Mouse (Mus musculus) lung, embryonic 15.5 days (tissue): ENCODE data around the gene Gm14401. TPM values are rescaled to one million over a fixed set of nuclear protein-coding genes. Genes with fewer than 3 reads are reported as not detected.
"Not testable (repeated sequence)": the region's sequence is repeated elsewhere in the genome, so short reads cannot be mapped to it uniquely, and the experiment has no call there.

ENCODE experiments used
- ATAC-seq: fragments of 200-750 bp; cut with Nextera tagmentation; 2 replicates; pipeline ENCODE4 v1.8.0; 2017; ENCODE audit warnings: moderate number of reproducible peaks, borderline replicate concordance; ENCODE audit not compliant: low FRiP score, low TSS enrichment; ENCODE audit errors: extremely low read depth
- H3K27ac ChIP-seq: fragments of 300-500 bp; sonication (generic); 2 replicates; pipeline ENCODE4 v1.5.1; 2015; ENCODE audit warnings: moderate library complexity, mild to moderate bottlenecking, inconsistent platforms
- H3K27me3 ChIP-seq: fragments of 300-500 bp; sonication (generic); 2 replicates; pipeline ENCODE4 v1.6.1; 2015; ENCODE audit warnings: inconsistent platforms
- H3K36me3 ChIP-seq: fragments of 300-500 bp; sonication (generic); 2 replicates; pipeline ENCODE4 v1.6.1; 2015; ENCODE audit warnings: inconsistent platforms
- H3K4me1 ChIP-seq: fragments of 300-500 bp; sonication (generic); 2 replicates; pipeline ENCODE4 v1.6.1; 2015; ENCODE audit warnings: inconsistent platforms
- H3K4me2 ChIP-seq: fragments of 300-500 bp; sonication (generic); 2 replicates; pipeline ENCODE4 v1.6.1; 2015; ENCODE audit warnings: inconsistent platforms, mild to moderate bottlenecking, moderate library complexity
- H3K4me3 ChIP-seq: fragments of 300-500 bp; sonication (generic); 2 replicates; pipeline ENCODE4 v1.5.1; 2015; ENCODE audit warnings: mild to moderate bottlenecking, inconsistent platforms
- H3K9ac ChIP-seq: fragments of 300-500 bp; sonication (generic); 2 replicates; pipeline ENCODE4 v1.6.1; 2015; ENCODE audit warnings: inconsistent platforms
- H3K9me3 ChIP-seq: fragments of 300-500 bp; sonication (generic); 2 replicates; pipeline ENCODE4 v1.6.1; 2016; ENCODE audit warnings: inconsistent platforms
- WGBS: fragments of 180-500 bp; shearing (Covaris S2); methylation state at CpG from one replicate; pipeline ENCODE4 v1.1.7; 2015; 5-methylcytosine and 5-hydroxymethylcytosine counted together
- polyA plus RNA-seq: library from polyadenylated mRNA; unstranded; fragments of >200 nt; fragmentation: Nextera tagmentation; extraction: Ambion mirVana; gene quantifications from 2 replicates; pipeline ENCODE4 v1.2.1, GENCODE M21; 2015

Gene Gm14401
- polyA plus RNA-seq: 0.18 TPM in 1 of 2 replicates, not detected in the other

DNA sequence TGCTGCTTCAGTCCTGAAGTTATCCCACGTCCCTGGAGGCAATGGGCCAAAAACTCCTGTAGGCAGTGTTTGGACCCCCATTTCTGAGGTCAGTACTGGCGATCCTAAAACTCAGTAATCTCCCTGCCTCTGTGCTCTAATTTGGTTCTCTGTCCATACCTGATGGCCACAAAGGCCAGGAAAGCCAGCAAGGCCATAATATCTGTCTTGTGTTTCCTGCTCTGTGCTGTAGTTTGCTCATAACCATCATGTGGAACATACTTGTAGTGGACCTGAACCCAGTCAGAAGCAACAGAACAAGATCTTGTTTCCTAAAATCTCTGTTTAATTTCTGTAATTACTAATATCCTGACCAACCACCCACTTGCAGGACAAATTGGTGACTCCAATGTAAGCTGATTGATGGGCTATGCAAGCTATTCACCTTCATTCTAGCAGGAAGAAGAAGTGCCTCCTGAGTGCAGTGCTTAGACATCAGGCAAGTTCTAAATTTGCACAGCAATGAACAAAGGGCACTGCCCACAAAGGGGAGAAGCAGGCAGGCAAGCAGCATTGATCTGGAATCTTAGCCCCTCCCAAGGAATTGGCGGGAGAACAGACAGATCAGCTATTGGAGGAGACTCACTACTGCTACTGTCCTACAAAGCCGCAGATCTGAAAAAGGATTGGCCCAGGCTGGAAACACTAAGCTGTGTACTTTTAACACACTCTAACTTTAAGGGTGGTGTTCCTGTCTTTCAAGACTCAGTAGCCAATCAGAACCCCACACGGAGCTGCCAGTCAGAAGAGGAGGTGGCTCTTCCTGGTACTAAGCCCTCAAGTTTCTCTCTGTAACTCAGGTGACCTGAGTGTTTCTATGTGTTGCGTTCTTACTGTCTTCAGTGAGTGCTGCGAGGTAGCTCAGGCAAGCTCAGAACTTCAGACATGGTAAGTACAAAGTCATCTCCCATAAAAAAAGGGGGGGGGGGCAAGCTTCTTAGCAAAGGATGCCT, at the start of gene Gm14401:
Gene Gm14401, plus strand, starts transcription at position 889 of the 992 bp plus-strand sequence.
- H3K9ac ChIP-seq, H3K9me3 ChIP-seq, H3K36me3 ChIP-seq, H3K4me3 ChIP-seq, H3K27me3 ChIP-seq, H3K4me1 ChIP-seq, H3K27ac ChIP-seq, ATAC-seq, H3K4me2 ChIP-seq: not testable (repeated sequence)
- WGBS: 62% methylated on average over 7 of the region's 7 CpGs

DNA sequence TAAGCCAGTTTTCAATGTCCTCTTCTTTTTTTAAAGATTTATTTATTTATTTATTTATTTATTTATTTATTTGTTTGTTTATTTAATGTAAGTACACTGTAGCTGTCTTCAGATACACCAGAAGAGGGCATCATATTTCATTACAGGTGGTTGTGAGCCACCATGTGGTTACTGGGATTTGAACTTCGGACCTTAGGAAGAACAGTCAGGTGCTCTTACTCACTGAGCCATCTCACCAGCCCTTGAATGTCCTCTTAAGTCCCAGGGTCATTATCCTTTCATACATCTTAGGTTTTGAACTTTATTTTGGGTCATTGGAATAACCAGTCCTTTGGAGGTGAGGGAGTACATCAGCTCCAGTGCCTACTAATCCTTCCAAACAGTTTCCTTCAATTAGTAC, 1.3 kb upstream of the Gm14401 start:
- H3K9ac ChIP-seq, H3K4me1 ChIP-seq, H3K27ac ChIP-seq, H3K27me3 ChIP-seq, H3K9me3 ChIP-seq, H3K4me3 ChIP-seq, H3K4me2 ChIP-seq, H3K36me3 ChIP-seq, ATAC-seq: not testable (repeated sequence)
- WGBS: 77% methylated on average over 1 of the region's 1 CpGs

DNA sequence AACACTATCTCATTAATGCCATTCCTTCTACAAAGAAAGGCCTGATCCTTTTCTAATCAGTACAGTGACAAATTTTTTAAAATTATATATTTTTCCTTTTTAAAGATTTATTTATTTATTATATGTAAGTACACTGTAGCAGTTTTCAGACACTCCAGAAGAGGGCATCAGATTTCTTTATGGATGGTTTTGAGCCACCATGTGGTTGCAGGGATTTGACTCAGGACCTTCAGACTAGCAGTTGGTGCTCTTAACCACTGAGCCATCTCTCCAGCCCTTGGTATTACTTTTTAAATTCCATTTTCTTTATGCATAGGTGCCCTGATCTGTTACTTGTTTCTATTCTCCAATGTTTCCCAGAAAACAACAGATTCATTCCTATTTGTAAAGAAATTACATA, 895 bp downstream of the Gm14401 start:
- H3K4me3 ChIP-seq, H3K4me1 ChIP-seq, H3K36me3 ChIP-seq, ATAC-seq, H3K9me3 ChIP-seq, H3K4me2 ChIP-seq, H3K27me3 ChIP-seq, H3K9ac ChIP-seq, H3K27ac ChIP-seq: not testable (repeated sequence)

DNA sequence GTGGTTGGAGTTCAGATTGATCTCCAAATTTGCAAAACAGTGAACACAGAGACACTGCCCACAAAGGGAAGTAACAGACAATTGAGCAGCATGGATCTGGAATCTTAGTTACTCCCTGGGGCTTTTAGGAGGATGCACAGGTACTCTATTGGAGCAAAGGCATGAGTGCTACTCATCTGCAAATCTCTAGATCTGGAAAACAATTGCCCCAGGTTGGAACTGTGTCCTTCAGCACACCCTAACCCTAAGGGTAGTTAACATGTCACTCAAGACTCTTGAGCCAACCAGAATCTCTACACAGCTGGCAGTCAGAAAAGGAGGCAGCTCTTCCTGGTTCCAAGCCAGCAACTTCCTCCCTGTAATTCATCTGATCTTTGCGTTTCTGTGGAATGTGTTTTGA, 5.7 kb downstream of the Gm14401 start:
- not testable (repeated sequence) for H3K27me3 ChIP-seq, H3K9me3 ChIP-seq, H3K4me3 ChIP-seq, H3K4me2 ChIP-seq, H3K36me3 ChIP-seq, H3K4me1 ChIP-seq, ATAC-seq, H3K9ac ChIP-seq, H3K27ac ChIP-seq
- 63% methylated on average over 1 of the region's 1 CpGs for WGBS

DNA sequence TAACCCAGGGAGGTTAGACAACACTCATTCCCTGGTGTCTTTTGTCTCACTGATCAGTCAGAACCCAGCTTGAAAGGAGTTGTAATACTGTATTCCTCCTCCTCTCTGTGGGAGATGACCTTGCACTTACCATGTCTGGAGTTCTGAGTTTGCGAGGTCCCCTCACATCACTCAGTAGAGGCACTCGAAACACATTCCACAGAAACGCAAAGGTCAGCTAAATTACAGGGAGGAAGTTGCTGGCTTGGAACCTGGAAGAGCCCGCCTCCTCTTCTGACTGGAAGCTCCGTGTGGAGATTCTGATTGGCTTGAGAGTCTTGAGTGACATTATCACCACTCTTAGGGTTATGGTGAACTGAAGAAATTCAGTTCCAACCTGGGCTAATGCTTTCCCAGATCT, 35.0 kb downstream of the Gm14401 start:
- H3K9ac ChIP-seq, H3K4me3 ChIP-seq, H3K4me1 ChIP-seq, ATAC-seq, H3K27me3 ChIP-seq, H3K9me3 ChIP-seq, H3K4me2 ChIP-seq, H3K27ac ChIP-seq, H3K36me3 ChIP-seq: not testable (repeated sequence)
- WGBS: 77% methylated on average over 5 of the region's 5 CpGs

DNA sequence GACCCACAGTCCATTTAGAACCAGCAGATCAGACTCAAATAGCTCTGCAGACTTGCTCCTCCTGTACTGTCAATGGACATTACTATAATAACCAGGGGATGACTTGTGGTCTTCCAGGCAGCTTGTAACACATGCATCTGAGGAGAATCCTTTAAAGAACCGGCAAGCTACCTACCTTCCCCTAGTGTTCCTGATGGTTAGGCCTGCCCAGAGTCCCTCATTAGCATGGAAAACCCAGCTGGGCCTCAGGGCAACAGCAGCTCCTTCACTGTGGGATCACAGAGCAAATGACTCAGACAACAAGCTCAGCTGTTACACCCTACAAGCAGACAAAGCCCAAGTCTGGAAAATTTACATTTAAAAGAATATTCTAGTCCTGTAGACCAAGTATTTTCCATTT, 55.0 kb downstream of the Gm14401 start:
- WGBS: 48% methylated on average over 1 of the region's 1 CpGs
- not testable (repeated sequence) for H3K9me3 ChIP-seq, H3K36me3 ChIP-seq, H3K27me3 ChIP-seq, H3K4me1 ChIP-seq, H3K9ac ChIP-seq, H3K4me2 ChIP-seq, H3K4me3 ChIP-seq, H3K27ac ChIP-seq, ATAC-seq

Other genes with a start within 250 kb of the Gm14401 start
- not detected in 2 replicates for gene Gm14408, start 243.2 kb upstream of the Gm14401 start, polyA plus RNA-seq
- 7.4 and 11.6 TPM in 2 replicates for gene Gm14296, start 146.5 kb upstream of the Gm14401 start, polyA plus RNA-seq
- gene Gm14419, start 73.4 kb upstream of the Gm14401 start, polyA plus RNA-seq: 10.6 and 14.1 TPM in 2 replicates
- gene Gm14410, start 132.1 kb downstream of the Gm14401 start, polyA plus RNA-seq: 18.2 and 28.1 TPM in 2 replicates
- gene Gm14409, start 192.7 kb downstream of the Gm14401 start, polyA plus RNA-seq: not detected in 2 replicates
- 0.25 and 0.30 TPM in 2 replicates for gene Gm14412, start 250.0 kb downstream of the Gm14401 start, polyA plus RNA-seq